Mouse (Mus musculus) hindbrain, embryonic 15.5 days (tissue): ENCODE measurements around the gene Chpf2. TPM values are rescaled to one million over a fixed set of nuclear protein-coding genes. Genes with fewer than 3 reads are reported as not detected.
"Not testable (repeated sequence)": the region's sequence is repeated elsewhere in the genome, so short reads cannot be mapped to it uniquely, and the experiment has no call there.

Experiments
- ATAC-seq: fragments of 200-750 bp; cut with Nextera tagmentation; 2 replicates; pipeline ENCODE4 v1.8.0; 2017; ENCODE audit warnings: low read depth, moderate number of reproducible peaks, moderate TSS enrichment; ENCODE audit not compliant: low FRiP score
- H3K27ac ChIP-seq: fragments of 300-500 bp; sonication (generic); replicated peaks from 2 replicates; pipeline ENCODE4 v1.5.1; 2015; ENCODE audit warnings: mild to moderate bottlenecking, inconsistent platforms
- H3K27me3 ChIP-seq: fragments of 300-500 bp; sonication (generic); 2 replicates; pipeline ENCODE4 v1.6.1; 2015; ENCODE audit warnings: control low read depth, inconsistent platforms
- H3K36me3 ChIP-seq: fragments of 300-500 bp; sonication (generic); 2 replicates; pipeline ENCODE4 v1.6.1; 2015; ENCODE audit warnings: control low read depth, inconsistent platforms
- H3K4me1 ChIP-seq: fragments of 300-500 bp; sonication (generic); replicated peaks from 2 replicates; pipeline ENCODE4 v1.6.1; 2015; ENCODE audit warnings: control low read depth, inconsistent platforms
- H3K4me2 ChIP-seq: fragments of 300-500 bp; sonication (generic); 2 replicates; pipeline ENCODE4 v1.6.1; 2015; ENCODE audit warnings: moderate library complexity, mild to moderate bottlenecking, inconsistent platforms
- H3K4me3 ChIP-seq: fragments of 300-500 bp; sonication (generic); 2 replicates; pipeline ENCODE4 v1.5.1; 2015; ENCODE audit warnings: mild to moderate bottlenecking, inconsistent platforms
- H3K9ac ChIP-seq: fragments of 300-500 bp; sonication (generic); 2 replicates; pipeline ENCODE4 v1.6.1; 2015; ENCODE audit warnings: inconsistent platforms
- H3K9me3 ChIP-seq: fragments of 300-500 bp; sonication (generic); 2 replicates; pipeline ENCODE4 v1.6.1; 2016; ENCODE audit warnings: control low read depth, inconsistent platforms
- WGBS: fragments of 180-500 bp; shearing (Covaris S2); methylation state at CpG from one replicate; pipeline ENCODE4 v1.1.7; 2015; 5-methylcytosine and 5-hydroxymethylcytosine counted together
- polyA plus RNA-seq: library from polyadenylated mRNA; unstranded; fragments of >200 nt; fragmentation: Nextera tagmentation; extraction: Ambion mirVana; gene quantifications from 2 replicates; pipeline ENCODE4 v1.2.1, GENCODE M21; 2015

Chpf2 gene
- 18.7 and 19.0 TPM in 2 replicates for polyA plus RNA-seq

GRCm38 (mm10) chr5:24586547-24587199 is at the start of gene Chpf2:
TSS of gene Chpf2 (plus strand) at chr5:24586741.
- H3K9me3 ChIP-seq, result no peaks in the 10 kb centered on the region
- H3K27ac ChIP-seq, result peak within 1 kb of the TSS; percentile 79
- under 1% methylated on average over 43 of the region's 43 CpGs for WGBS
- 0 out of 2 replicates have a peak, but pooled peaks cover 3% of the 10 kb centered on the region for H3K36me3 ChIP-seq
- H3K4me2 ChIP-seq, result peak within 1 kb of the TSS; percentile 82
- no peaks in the 10 kb centered on the region for H3K27me3 ChIP-seq
- peak within 1 kb of the TSS; percentile 68 for H3K9ac ChIP-seq
- peak within 1 kb of the TSS; percentile 61 for H3K4me3 ChIP-seq
- H3K4me1 ChIP-seq, result peaks cover 32% of the 10 kb centered on the region
- peak; percentile 89 for ATAC-seq

GRCm38 (mm10) chr5:24537618-24538017 is 48.9 kb upstream of the Chpf2 start:
- 62% methylated on average over 16 of the region's 16 CpGs for WGBS
- peaks cover 8% of the 10 kb centered on the region; the same call in 1 of the 2 replicates for H3K4me1 ChIP-seq
- 0 out of 2 replicates have a peak, but pooled peaks cover 5% of the 10 kb centered on the region for H3K27me3 ChIP-seq
- H3K9ac ChIP-seq, result no peak overlapping the region
- H3K9me3 ChIP-seq, result no peaks in the 10 kb centered on the region
- H3K4me3 ChIP-seq, result no peak overlapping the region
- no peak overlapping the region for H3K27ac ChIP-seq
- no peaks in the 10 kb centered on the region for H3K36me3 ChIP-seq
- no peak for ATAC-seq
- no peak overlapping the region for H3K4me2 ChIP-seq

- no peak for ATAC-seq
- 83% methylated on average over 22 of the region's 22 CpGs for WGBS
- Histone ChIP-seq H3K9me3 (no peaks in the 10 kb centered on the region), H3K27ac (no peak overlapping the region), H3K27me3 (no peaks in the 10 kb centered on the region), H3K4me3 (no peak overlapping the region), H3K9ac (no peak overlapping the region), H3K4me1 (peaks cover 8% of the 10 kb centered on the region; the same call in 1 of the 2 replicates), H3K36me3 (no peaks in the 10 kb centered on the region), H3K4me2 (no peak overlapping the region)
Observed at GRCm38 (mm10) chr5:24539571-24540296, 46.8 kb upstream of the Chpf2 start.

- peaks cover 8% of the 10 kb centered on the region; the same call in 1 of the 2 replicates for H3K4me1 ChIP-seq
- ATAC-seq, result no peak
- H3K4me3 ChIP-seq, result no peak within 1 kb of the TSS
- H3K27me3 ChIP-seq, result no peaks in the 10 kb centered on the region
- H3K36me3 ChIP-seq, result no peaks in the 10 kb centered on the region
- H3K4me2 ChIP-seq, result no peak within 1 kb of the TSS; the same call in 1 of the 2 replicates
- no peak within 1 kb of the TSS for H3K9ac ChIP-seq
- H3K9me3 ChIP-seq, result no peaks in the 10 kb centered on the region
- 46% methylated on average over 14 of the region's 14 CpGs for WGBS
- no peak within 1 kb of the TSS for H3K27ac ChIP-seq
Observed at GRCm38 (mm10) chr5:24540387-24541143, 46.0 kb upstream of the Chpf2 start, which contains the start of gene Asb10. TSS of gene Asb10 (minus strand) at chr5:24540978.

- Histone ChIP-seq H3K4me1 (peaks cover 8% of the 10 kb centered on the region; the same call in 1 of the 2 replicates), H3K4me2 (no peak overlapping the region), H3K27me3 (no peaks in the 10 kb centered on the region), H3K36me3 (no peaks in the 10 kb centered on the region), H3K4me3 (no peak overlapping the region), H3K9me3 (no peaks in the 10 kb centered on the region), H3K9ac (no peak overlapping the region), H3K27ac (no peak overlapping the region)
- WGBS, result 53% methylated on average over 6 of the region's 6 CpGs
- no peak for ATAC-seq
Observed at GRCm38 (mm10) chr5:24541144-24541569, 45.4 kb upstream of the Chpf2 start.

GRCm38 (mm10) chr5:24542643-24543042 is 43.9 kb upstream of the Chpf2 start:
- 77% methylated on average over 7 of the region's 7 CpGs for WGBS
- no peak overlapping the region for H3K27ac ChIP-seq

GRCm38 (mm10) chr5:24550598-24551316 is 35.8 kb upstream of the Chpf2 start:
- Histone ChIP-seq H3K4me1 (peaks cover 19% of the 10 kb centered on the region), H3K4me2 (peak overlapping the region; percentile 42), H3K36me3 (no peaks in the 10 kb centered on the region), H3K27ac (peak overlapping the region; percentile 46), H3K4me3 (no peak overlapping the region), H3K27me3 (no peaks in the 10 kb centered on the region), H3K9ac (no peak overlapping the region), H3K9me3 (no peaks in the 10 kb centered on the region)
- peak; percentile 86 for ATAC-seq
- 18% methylated on average over 26 of the region's 26 CpGs for WGBS

More at GRCm38 (mm10) chr5:24542643-24543042, 43.9 kb upstream of the Chpf2 start:
- H3K36me3 ChIP-seq, result no peaks in the 10 kb centered on the region
- H3K4me1 ChIP-seq, result no peaks in the 10 kb centered on the region
- ATAC-seq, result no peak
- H3K9me3 ChIP-seq, result no peaks in the 10 kb centered on the region
- H3K4me3 ChIP-seq, result no peak overlapping the region
- H3K4me2 ChIP-seq, result no peak overlapping the region
- no peak overlapping the region for H3K9ac ChIP-seq
- no peaks in the 10 kb centered on the region for H3K27me3 ChIP-seq

GRCm38 (mm10) chr5:24551317-24551688 is 35.2 kb upstream of the Chpf2 start:
- no peaks in the 10 kb centered on the region for H3K9me3 ChIP-seq
- no peaks in the 10 kb centered on the region for H3K27me3 ChIP-seq
- no peaks in the 10 kb centered on the region for H3K36me3 ChIP-seq
- H3K4me3 ChIP-seq, result no peak overlapping the region
- peak overlapping the region; percentile 42 for H3K4me2 ChIP-seq
- WGBS, result 48% methylated on average over 2 of the region's 2 CpGs
- no peak overlapping the region for H3K9ac ChIP-seq
- ATAC-seq, result no peak
- peaks cover 19% of the 10 kb centered on the region for H3K4me1 ChIP-seq
- peak overlapping the region; percentile 46; the same call in 1 of the 2 replicates for H3K27ac ChIP-seq

GRCm38 (mm10) chr5:24553621-24554244 is 32.8 kb upstream of the Chpf2 start:
- H3K9me3 ChIP-seq, result no peaks in the 10 kb centered on the region
- no peaks in the 10 kb centered on the region for H3K27me3 ChIP-seq
- H3K4me1 ChIP-seq, result peaks cover 19% of the 10 kb centered on the region
- H3K36me3 ChIP-seq, result no peaks in the 10 kb centered on the region
- H3K27ac ChIP-seq, result no peak overlapping the region
- no peak overlapping the region for H3K4me3 ChIP-seq
- no peak overlapping the region for H3K9ac ChIP-seq
- no peak for ATAC-seq
- no peak overlapping the region for H3K4me2 ChIP-seq
- 75% methylated on average over 5 of the region's 5 CpGs for WGBS

GRCm38 (mm10) chr5:24555335-24555734 is 31.2 kb upstream of the Chpf2 start:
- not testable (repeated sequence) for H3K27ac ChIP-seq, H3K4me3 ChIP-seq, H3K9me3 ChIP-seq, H3K27me3 ChIP-seq, ATAC-seq, H3K36me3 ChIP-seq, H3K4me2 ChIP-seq, H3K9ac ChIP-seq
- 90% methylated on average over 7 of the region's 7 CpGs for WGBS
- H3K4me1 ChIP-seq, result peaks cover 17% of the 10 kb centered on the region

GRCm38 (mm10) chr5:24556709-24557108 is 29.8 kb upstream of the Chpf2 start, which contains the start of gene 4931409K22Rik:
TSS of gene 4931409K22Rik (minus strand) at chr5:24556809.
- no peaks in the 10 kb centered on the region for H3K27me3 ChIP-seq
- H3K4me2 ChIP-seq, result no peak within 1 kb of the TSS
- 81% methylated on average over 2 of the region's 2 CpGs for WGBS
- H3K36me3 ChIP-seq, result no peaks in the 10 kb centered on the region
- no peaks in the 10 kb centered on the region for H3K9me3 ChIP-seq
- ATAC-seq, result no peak
- H3K27ac ChIP-seq, result no peak within 1 kb of the TSS
- no peak within 1 kb of the TSS for H3K4me3 ChIP-seq
- no peak within 1 kb of the TSS for H3K9ac ChIP-seq
- peaks cover 4% of the 10 kb centered on the region for H3K4me1 ChIP-seq
